Mouse (Mus musculus): Measurements from ENCODE around the gene Pamr1.

DNA sequence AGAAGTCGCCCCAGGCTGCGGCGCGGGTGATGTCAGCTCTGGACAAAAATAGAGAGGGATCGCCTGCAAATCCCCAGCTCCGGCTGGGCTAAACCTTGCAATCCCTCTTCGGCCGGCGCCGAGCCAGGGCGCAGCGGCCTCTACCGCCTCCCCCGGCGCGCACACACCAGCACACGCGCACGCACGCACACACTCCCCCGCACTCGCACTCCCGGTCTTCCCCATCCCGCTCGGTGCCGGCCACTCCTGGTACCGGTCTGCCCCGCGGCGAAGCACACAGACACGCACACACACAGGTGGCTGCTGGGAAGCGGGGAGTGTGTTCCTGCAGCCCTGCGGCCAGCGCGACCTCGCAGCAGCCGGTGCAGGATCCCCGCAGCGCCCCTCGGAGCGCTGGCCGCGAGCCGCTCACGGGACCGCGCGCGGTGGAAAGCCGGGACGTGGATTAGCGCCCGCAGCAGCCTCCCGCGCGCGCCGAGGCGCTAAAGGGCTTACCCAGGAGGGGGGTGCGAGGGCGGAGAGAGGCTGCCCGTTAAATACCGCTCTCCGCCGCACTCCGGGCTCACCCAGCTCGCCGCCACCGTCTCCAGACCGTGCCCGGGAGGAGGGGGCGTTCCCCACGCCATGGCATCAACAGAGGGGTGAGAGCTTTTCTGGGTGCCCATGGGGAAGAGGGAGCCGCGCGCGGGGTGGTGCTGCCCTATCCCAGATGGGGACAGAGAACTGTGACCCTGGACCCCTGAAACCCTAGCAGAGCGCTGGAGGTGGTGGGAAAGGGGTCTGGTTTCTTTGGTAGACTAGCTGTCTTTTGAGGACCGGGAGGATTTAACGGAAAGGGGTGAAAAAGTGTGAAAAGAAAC is 109.1 kb downstream of the Pamr1 start:
- TF ChIP-seq MEF2A (IDR thresholded peaks at IDR 0.05; ENCODE audit: extremely low read depth, insufficient replicate concordance, low read depth, low read length, poor library complexity, severe bottlenecking) (no peak), MAZ (IDR thresholded peaks at IDR 0.05; ENCODE audit: low read depth, low read length) (no peak), POLR2A (IDR thresholded peaks at IDR 0.05; ENCODE audit: control insufficient read depth in 1 of 2, insufficient read depth in 1 of 2, low read depth in 1 of 2, low read length in 2 of 2, poor library complexity in 1 of 2) (no peak), GATA1 (IDR thresholded peaks at IDR 0.05; ENCODE audit: low read depth, low read length) (no peak), USF1 (IDR thresholded peaks at IDR 0.05; ENCODE audit: low read depth, low read length) (no peak), MAX (IDR thresholded peaks at IDR 0.05; ENCODE audit: low read length) (no peak), EP300 (IDR thresholded peaks at IDR 0.05; ENCODE audit: low read depth in 1 of 2, low read length in 2 of 2) (no peak), CTCF (IDR thresholded peaks at IDR 0.05 in 2 of 3, conservative IDR thresholded peaks at IDR 0.05 in 1 of 3; ENCODE audit: control insufficient read depth in 1 of 3, insufficient read depth in 1 of 3, low read depth in 2 of 3, low read length in 3 of 3, poor library complexity in 1 of 3, severe bottlenecking in 1 of 3) (no peak)

Measured in MEL (cell line).